Mouse (Mus musculus) layer of hippocampus, postnatal 10 days (tissue): Measurements from ENCODE around the gene Gm49450. TPM values are rescaled to one million over a fixed set of nuclear protein-coding genes. Genes with fewer than 3 reads are reported as not detected.

ENCODE experiments used
- DNase-seq, 2 experiments: peaks; one replicate each; pipeline ENCODE4 v3.0.0; 2021; ENCODE audit warnings: low spot score in 2 of 2
- long read RNA-seq: library from polyadenylated mRNA; stranded (forward); transcript quantifications from one replicate; pipeline ENCODE4 v2.0.0, GENCODE M21; 2023
- total RNA-seq, 2 experiments: library from RNA; stranded (reverse); gene quantifications; 2 replicates each; pipeline ENCODE4 v1.2.3; 2021

Gene Gm49450
- not detected for total RNA-seq
- long read RNA-seq, partial matches to known transcripts = 2 of 769 reads
- long read RNA-seq, other reads (novel, unspliced or antisense) = 767 of 769 reads

- DNase-seq = peak; percentile 95 to 96
These were observed at the start of gene Gm49450, which contains the start of gene Tuba1a for GRCm38 (mm10) chr15:98953401-98954356. Gene Gm49450 (minus strand): TSS chr15:98953551. Gene Tuba1a (minus strand): TSS chr15:98953703.

DNA sequence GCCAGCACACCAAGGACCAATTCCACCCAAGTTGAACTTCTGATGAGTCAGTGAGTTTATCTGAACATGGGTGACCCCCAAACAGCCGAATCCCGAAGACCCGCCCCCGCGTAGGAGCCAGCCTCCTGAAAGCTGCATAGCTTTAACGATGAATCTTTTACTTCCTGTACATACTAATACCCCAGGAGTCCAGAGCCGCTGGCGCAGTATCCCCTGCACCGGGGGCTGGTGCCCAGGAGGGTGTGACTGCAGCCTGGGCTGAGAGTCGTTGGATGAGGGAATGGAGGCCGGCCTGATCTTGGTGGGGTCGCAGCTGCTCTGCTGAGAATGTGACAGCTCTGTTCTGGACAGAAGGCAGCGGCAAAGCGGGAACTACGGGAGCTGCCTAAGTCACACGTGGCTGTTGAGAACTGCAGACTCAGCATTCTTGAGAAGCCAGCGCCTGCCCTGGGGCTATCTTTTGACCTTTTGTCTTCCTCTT lies 48.1 kb upstream of the Gm49450 start:
- DNase-seq = no peak

GRCm38 (mm10) chr15:99000535-99001283 lies 47.4 kb upstream of the Gm49450 start:
- peak; percentile 58 to 64 for DNase-seq

DNA sequence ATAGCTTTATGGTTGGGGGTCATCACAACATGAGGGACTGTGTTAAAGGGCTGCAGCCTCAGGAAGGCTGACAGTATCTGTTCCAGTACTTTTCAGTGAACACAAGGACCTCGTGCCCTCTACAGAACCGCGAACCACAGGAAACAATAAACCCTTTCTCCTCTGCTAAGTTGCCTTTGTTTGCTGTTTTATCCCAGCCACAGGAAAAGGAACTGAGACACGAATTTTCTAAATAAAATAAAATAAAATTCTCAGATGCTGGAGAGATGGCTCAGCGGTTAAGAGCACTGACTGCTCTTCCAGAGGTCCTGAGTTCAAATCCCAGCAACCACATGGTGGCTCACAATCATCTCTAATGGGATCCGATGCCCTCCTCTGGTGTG lies 45.4 kb upstream of the Gm49450 start:
- no peak for DNase-seq

DNA sequence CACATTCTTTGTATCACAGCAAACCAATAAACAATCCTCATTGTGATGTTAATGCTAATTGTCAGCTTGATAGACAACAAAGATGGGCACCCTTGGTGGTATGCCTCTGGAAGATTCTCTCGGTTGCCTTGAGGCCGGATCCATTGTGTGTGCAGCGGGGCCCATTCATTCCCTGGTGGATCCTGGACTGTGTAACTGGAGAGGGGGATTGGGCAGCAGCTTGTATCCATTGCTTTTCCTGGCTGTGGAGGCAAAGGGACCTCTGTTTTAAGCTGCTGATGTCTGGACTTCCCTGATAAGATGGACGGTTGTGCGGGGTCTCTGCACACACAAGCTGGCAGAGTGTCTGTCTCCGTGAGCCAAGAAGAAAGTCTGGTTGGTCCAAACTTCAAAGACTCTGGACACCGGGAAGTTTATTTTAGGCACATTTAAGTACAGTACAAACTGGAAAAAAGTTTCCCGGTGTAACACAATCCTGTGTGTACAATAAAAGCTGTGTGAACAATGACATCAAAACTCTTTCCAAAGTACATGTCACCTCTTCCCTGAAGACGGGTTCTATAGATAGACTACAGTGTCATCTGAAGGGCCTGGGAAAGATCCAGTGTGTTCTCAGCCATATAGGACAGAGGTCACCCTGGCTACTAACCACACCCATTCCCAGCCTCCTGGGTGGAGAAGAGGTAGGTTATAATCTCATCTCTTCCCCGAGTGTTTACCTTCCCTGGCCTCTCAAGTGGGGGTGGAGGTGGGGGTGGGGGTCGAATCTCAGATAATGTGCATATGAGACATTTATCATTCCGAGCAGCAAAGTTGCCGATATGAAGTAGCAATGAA lies 44.8 kb upstream of the Gm49450 start:
- no peak for DNase-seq

DNA sequence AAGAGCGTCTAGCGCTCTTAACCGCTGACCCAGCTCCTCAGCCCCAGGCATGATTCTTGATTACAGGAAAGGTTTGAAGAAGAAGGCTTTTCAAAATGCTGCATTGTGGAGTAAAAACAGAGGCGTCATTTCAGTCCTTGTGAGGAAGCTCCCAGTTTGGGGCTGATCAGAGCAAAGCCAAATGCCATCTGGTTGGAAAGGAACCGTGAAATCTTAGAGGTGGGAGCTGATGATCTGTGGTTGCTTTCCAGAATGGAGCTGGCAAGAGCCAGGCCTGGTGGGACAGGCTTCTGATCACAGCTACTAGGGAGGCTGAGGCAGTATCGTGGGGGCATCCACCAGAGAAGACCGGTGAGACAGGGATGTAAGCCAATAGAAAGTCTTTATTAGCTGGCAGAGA lies 43.5 kb upstream of the Gm49450 start:
- DNase-seq = no peak

- DNase-seq = no peak
These were observed 41.7 kb upstream of the Gm49450 start for GRCm38 (mm10) chr15:98994957-98995520.

GRCm38 (mm10) chr15:98993865-98994264 lies 40.5 kb upstream of the Gm49450 start:
- peak; percentile 91 to 93 for DNase-seq

DNA sequence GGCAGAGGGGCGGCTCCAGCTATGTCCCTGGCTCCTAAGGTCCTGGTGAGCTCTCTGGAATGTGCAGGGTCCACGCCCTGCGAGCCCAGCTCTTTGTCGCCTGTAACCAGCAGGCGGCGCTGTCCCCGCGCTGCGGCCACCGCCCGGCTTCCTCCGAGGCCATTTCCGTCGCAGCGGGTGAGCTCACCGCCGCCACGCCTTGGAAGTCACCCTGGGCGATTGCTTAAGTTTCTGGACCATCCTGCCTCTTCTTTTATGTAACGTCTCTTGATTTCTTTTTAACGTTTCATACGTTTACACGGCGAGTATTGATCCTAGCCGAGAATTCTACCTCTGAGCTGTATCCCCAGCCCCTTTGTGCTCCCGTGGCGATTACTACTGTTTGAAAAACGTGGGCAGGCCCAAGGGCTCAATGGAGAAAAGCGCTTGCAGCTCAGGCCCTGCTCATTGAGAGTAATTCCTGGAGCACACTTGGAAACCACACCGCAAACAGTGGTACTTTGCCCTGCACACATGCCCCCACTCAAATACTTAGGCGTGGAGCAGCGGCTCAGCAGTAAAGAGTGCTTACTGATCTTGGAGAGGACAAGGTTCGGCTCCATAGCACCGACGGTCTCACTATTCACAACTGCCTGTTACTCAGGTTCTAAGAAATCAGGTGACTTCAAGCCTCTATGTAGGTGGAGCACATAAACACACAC lies 39.9 kb upstream of the Gm49450 start:
- peak; percentile 97 for DNase-seq

DNA sequence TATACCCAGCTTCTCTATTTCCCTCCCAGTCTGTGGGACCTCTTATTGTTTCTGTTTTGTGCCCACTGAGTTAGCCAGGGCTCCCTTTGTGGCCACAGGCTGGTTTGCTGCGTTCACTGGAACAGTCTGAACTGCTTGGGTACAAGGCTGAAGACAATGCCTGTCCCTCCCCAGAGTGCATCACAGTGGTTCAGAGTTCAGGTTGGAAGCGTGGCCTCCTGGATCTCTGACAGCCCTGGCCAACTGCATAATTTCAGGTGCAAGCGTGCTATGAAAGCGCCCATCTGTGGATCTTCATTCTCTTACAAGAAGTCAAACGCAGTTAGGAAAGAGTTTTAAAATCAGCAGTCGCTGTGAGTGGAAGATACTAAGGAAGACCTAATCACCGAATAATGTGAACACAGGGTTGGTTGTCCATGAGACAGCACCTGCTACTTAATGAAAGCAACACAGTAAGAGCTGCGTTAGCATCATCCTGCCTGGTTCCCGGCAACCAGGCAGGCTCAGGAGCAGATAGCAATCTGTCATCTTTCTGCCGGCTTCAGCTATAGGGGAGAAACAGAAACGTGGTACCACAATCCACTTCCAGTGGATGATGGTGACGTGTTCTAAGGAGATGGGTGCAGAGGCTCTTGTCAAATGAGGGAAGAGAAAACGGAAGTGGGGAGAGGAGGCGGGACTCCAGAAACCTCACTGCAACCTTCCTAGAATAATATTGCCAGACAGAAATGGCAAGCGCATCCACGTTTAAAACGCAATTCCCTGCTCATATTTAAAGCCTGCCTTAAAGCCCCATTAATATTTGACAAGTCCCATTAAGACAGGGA lies 38.9 kb upstream of the Gm49450 start:
- DNase-seq = peak; percentile 57 to 69

GRCm38 (mm10) chr15:98991540-98992050 lies 38.2 kb upstream of the Gm49450 start:
- DNase-seq = no peak

DNA sequence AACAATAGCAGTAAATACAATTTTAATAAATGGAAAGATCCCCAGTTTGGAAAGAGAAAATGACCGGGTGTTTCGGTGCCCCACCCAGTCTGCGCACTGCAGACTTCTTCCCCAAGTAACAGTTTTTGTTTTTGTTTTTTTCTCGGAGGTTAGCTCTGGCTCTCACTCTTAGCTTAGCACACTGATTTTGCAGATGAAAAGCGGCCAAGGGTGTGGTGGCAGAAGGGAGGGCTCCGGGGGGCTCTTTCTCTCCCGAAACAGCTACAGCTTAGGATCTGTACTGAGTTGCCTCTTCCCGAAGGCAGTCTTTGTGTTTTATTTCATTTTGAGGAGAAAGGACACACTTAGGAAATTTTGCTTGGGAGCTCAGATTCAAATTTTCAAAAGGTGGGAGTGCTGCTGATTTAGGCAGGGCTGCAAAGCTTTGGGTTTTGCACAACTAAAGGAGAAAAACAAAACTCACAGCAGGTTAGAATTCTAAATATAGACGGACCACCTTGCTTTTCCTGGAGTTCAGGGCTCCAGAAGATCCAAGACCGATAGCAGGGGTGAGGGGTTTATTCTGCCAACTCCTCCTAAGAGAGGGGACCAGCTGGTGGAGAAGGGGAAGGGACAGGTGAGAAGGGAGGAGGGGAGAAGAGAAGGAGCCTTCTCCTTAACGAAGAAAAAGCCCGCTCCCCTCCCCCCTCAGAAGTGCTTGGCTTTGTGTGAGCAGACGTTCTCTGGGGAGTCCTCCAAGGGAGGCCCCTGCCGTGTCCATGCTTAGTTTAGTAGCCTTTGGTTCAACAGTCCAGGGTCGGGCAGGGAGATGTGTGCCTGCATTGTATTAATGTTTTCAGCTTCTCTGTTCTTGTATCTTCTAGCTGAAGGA lies 37.6 kb upstream of the Gm49450 start:
- no peak for DNase-seq

- no peak for DNase-seq
These were observed 36.5 kb upstream of the Gm49450 start for GRCm38 (mm10) chr15:98989701-98990430.

DNA sequence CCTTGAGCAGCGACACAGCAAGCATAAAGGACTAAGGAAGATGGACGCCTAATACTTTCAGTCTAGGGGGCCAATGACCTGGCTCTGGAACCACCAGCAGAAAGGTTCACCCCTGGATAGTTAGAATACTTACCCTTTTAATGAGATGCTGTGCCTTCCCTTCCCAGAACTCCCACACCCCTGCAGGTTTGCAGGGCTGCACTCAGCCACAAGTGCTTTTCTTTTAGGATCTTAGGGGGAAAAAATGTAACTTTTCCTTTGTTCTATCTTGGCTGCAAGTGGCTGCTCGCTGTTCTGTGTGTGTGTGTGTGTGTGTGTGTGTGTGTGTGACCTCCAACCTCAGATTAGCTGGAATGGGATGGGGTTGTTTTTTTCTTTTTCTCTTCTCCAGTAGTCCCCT lies 35.4 kb upstream of the Gm49450 start:
- DNase-seq = no peak

GRCm38 (mm10) chr15:98987661-98988181 lies 34.4 kb upstream of the Gm49450 start:
- no peak for DNase-seq

GRCm38 (mm10) chr15:98987077-98987630 lies 33.8 kb upstream of the Gm49450 start:
- no peak for DNase-seq
